Mouse (Mus musculus) Patski (cell line): Measurements from ENCODE around the gene Esrp2. TPM values are rescaled to one million over a fixed set of nuclear protein-coding genes. Genes with fewer than 3 reads are reported as not detected.

Experiments used
- ATAC-seq: fragments of 100-300 bp; one replicate; pipeline ENCODE4 v1.8.0; 2021
- CTCF ChIA-PET: fragments of 350-600 bp; sonication (Branson Sonifier 250); formaldehyde crosslinking; loops from one replicate; lab custom pipeline; 2022; ENCODE audit warnings: inconsistent platforms; lab: Charles Lee
- POLR2A ChIA-PET: fragments of 350-600 bp; sonication (Branson Sonifier 250); formaldehyde crosslinking; loops from one replicate; lab custom pipeline; 2022; ENCODE audit warnings: antibody characterized with exemption, inconsistent platforms; lab: Charles Lee
- DNase-seq: peaks from one replicate; pipeline ENCODE4 v3.0.0-alpha.2; 2011; ENCODE audit warnings: low read depth, low spot score
- H3K27me3 ChIP-seq: fragments of 371-371 bp; one replicate; pipeline ENCODE4 v1.5.1; 2021
- CTCF ChIP-seq: fragments of 100-300 bp; IDR thresholded peaks from one replicate; pipeline ENCODE4 v1.5.1; 2021
- in situ Hi-C: fragments of 300-500 bp; cut with MboI; formaldehyde crosslinking; loops from 3 replicates; pipeline ENCODE4 v1.11.1; 2018; ENCODE audit warnings: low pct_unique_long_range_greater_than_20kb, mixed read lengths
- polyA plus RNA-seq: library from polyadenylated mRNA; unstranded; gene quantifications from one replicate; pipeline ENCODE4 v1.2.3, GENCODE M21; 2021

Esrp2 gene
- polyA plus RNA-seq, 1 experiment from 2014 or later = 3.3 TPM

GRCm38 (mm10) chr8:106106193-106106592, 30.6 kb downstream of the Esrp2 start:
- no peak for ATAC-seq
- POLR2A ChIA-PET = no interaction called here
- no peaks in the 10 kb centered on the region for H3K27me3 ChIP-seq
- CTCF ChIA-PET = no interaction called here
- no peak for TF ChIP-seq CTCF
- no peak for DNase-seq
- in situ Hi-C loops = no loop called here

- ChIA-PET POLR2A (interaction anchor here (0.6 kb wide), 1 partner anchor 37 kb away, joined by 5 read pairs; no protein-coding TSS in a partner anchor), CTCF (no interaction called here)
- in situ Hi-C loops = no loop called here
- no peaks in the 10 kb centered on the region for H3K27me3 ChIP-seq
- no peak for TF ChIP-seq CTCF
- no peak for DNase-seq
- ATAC-seq = no peak
These were observed 32.9 kb downstream of the Esrp2 start for GRCm38 (mm10) chr8:106103888-106104287.

- no peaks in the 10 kb centered on the region for H3K27me3 ChIP-seq
- no peak for TF ChIP-seq CTCF
- ChIA-PET POLR2A (no interaction called here), CTCF (no interaction called here)
- in situ Hi-C loops = no loop called here
- ATAC-seq = no peak
- no peak for DNase-seq
These were observed 34.5 kb downstream of the Esrp2 start for GRCm38 (mm10) chr8:106102321-106102720.

Other genes starting within 250 kb of the Esrp2 start
- 0.47 TPM for gene Nrn1l, start 243.4 kb downstream of the Esrp2 start, polyA plus RNA-seq
- 36.4 TPM for gene Pskh1, start 236.5 kb downstream of the Esrp2 start, polyA plus RNA-seq
- 1.3 TPM for gene Ctrl, start 203.1 kb downstream of the Esrp2 start, polyA plus RNA-seq
- 61.7 TPM for gene Psmb10, start 198.5 kb downstream of the Esrp2 start, polyA plus RNA-seq
- gene Lcat, start 193.6 kb downstream of the Esrp2 start, polyA plus RNA-seq = 1.3 TPM
- 76.0 TPM for gene Slc12a4, start 170.9 kb downstream of the Esrp2 start, polyA plus RNA-seq
- not detected for gene Dpep3, start 157.5 kb downstream of the Esrp2 start, polyA plus RNA-seq
- 15.4 TPM for gene Dus2, start 145.6 kb downstream of the Esrp2 start, polyA plus RNA-seq
- 0.14 TPM for gene Dpep2nb, start 131.0 kb downstream of the Esrp2 start, polyA plus RNA-seq
- gene Ddx28, start 125.1 kb downstream of the Esrp2 start, polyA plus RNA-seq = 12.7 TPM
- 33.5 TPM for gene Nfatc3, start 78.1 kb downstream of the Esrp2 start, polyA plus RNA-seq
- gene Pla2g15, start 13.4 kb upstream of the Esrp2 start, polyA plus RNA-seq = 24.6 TPM
- 129 TPM for gene Slc7a6, start 31.9 kb upstream of the Esrp2 start, polyA plus RNA-seq
- 48.1 TPM for gene Slc7a6os, start 74.0 kb upstream of the Esrp2 start, polyA plus RNA-seq
- 26.1 TPM for gene Prmt7, start 74.0 kb upstream of the Esrp2 start, polyA plus RNA-seq
- 0.33 TPM for gene Smpd3, start 201.0 kb upstream of the Esrp2 start, polyA plus RNA-seq